Mouse (Mus musculus): Measurements from ENCODE around the gene Gramd1c.

Gene Gramd1c

DNA sequence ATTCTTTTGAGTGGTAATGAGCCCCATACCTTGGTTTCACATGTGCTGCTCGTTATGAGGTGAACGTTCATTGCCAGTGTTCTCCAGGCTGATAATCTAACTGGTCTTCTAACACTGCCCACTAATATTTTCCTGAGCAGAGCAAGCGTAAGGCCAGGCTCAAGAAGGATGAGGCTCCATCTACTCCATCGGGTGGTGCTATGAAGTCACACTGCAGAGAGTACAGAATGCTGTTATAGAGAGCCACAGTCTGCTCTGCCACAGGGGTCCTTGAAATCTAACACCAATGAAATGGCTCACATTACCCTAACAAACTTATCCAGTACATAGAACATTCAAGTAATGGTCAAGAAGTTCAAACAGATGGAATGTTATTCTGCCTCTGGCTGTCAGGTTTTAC is 105.1 kb downstream of the Gramd1c start:
- no peak for DNase-seq (ENCODE audit: low spot score in 2 of 2)

DNA sequence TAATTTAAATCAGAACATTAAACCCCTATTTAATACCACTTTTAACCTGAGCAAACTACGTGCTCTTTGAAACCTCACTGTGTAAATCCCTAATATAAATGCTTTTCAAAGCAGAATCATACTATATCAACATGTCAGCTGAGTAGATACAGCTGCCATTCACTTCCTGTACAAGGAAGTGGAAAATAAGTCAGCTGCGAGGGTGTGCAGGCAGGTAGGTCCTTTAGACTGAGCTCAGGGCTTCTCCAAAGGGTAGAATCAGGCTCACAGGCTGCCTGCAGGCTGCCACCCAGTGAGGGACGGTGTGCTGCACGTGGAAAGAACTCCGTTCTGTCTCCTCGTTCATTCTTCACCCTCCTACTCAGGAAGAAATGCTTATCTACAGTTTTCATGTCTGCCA is 108.2 kb downstream of the Gramd1c start:
- no peak for DNase-seq (ENCODE audit: low spot score in 2 of 2)

DNA sequence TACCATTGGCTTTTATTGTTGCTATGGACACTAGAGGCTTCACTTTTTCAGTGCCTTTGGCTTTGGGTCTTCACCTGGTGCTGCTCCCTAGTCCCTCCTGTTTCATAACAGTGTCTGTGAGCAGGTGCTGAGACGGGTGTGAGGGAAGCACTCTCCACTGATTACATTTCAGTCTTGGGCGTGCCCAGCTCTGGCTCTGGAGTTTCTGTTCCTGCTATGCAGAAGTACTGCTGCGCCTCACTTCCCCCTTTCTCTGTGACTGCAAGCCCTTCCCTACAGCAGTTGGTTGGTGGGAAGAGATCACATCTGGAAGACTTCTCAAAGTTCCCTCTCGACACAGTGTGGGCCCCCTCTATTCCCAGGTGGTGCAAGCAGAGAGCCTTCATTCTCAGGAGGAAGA is 111.6 kb downstream of the Gramd1c start:
- DNase-seq (ENCODE audit: low spot score in 2 of 2): no peak

DNA sequence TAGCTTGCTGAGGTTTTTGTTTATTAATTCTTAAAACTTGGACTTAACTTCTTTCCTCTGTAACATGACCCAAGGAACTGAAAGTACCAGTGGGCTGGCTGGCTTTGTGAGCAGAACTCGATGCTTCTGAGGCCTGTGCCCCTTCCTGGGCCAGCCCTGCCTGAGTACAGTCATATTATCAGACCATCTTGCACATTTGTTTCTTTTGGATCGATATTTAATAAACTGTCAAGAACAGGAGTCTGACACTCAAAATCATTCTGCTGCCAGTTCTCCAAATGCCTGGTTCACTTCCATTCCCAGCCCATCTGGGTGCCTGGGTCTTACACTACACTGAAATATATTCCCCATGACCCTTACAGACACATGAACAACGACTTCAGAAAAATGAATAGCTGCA is 117.3 kb downstream of the Gramd1c start:
- no peak for DNase-seq (ENCODE audit: low spot score in 2 of 2)

DNA sequence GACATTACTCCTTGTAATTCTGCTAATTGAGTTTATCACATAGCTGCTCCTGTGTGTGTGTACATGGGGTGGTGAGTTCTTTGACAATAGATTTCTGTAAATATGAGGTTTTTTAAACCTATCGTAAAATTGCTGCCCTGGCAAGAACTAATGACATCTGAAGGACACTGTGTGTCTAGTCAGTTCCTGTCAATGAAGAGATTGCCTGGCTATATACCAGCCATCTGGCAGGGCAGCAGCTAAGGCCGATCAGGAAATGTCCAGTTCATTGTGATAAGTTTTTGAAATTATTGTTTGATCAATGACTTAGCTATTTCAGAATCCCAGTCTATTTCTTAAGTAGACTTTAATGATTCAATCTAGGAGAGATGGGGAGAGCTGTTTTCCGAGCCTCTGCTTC is 117.8 kb downstream of the Gramd1c start:
- no peak for DNase-seq (ENCODE audit: low spot score in 2 of 2)

DNA sequence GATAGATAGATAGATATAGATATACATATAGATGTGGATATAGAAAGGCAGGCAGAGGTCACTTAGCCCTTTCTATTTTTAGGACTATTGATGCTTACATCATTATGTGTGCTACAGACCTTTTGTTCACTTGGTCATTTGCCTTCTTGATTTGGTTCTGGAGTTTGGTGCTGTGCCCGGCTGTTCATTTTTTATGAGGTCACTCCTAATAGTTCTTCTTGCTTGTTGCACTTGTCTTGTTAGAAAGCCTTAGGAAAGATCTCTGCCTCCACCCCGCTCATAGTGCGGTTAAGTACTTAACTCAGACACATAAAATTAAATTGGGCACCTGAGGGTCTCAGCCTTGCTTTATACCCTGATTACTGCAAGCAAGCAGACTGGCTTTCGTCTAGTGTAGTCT is 122.3 kb downstream of the Gramd1c start:
- no peak for DNase-seq (ENCODE audit: low spot score in 2 of 2)

DNA sequence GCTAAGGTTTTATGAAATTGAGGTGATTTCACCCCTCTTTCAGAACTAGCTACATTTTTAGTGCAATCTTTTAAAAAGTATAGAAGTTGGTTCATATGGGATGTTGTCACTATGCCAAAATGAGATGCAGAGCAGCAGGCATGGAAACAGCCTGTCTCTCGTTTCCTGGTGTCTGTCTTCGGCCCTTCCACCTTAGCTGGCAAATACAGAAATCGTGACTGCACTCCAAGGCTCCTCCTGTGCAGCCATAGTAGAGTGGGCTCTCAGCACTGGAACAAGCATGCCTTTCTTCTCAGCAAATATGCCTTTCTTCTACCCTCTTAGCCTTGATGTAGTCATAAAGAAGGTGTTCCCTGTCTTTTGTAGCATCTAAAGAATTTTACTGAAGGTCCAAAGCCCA is 127.3 kb downstream of the Gramd1c start:
- DNase-seq (ENCODE audit: low spot score in 2 of 2): no peak

DNA sequence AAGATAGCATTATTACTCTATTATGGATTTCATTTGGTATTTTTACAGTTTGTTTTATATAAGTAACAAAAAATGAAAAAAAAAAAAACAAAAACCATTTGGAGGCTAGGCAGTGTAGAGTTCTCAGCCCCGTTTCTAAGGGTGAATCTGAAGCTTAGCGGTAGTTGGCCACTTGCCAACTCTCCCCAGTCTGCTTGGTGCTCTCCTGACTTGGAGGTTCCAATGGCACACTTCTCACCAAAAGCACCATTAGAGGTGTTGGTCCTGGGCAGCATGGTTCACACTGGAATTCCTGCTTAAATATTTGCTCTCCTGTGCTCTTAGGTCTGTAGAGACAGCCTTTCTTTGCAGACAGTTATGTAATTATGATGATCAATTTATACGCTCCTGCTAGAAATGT is 127.8 kb downstream of the Gramd1c start:
- no peak for DNase-seq (ENCODE audit: low spot score in 2 of 2)

DNA sequence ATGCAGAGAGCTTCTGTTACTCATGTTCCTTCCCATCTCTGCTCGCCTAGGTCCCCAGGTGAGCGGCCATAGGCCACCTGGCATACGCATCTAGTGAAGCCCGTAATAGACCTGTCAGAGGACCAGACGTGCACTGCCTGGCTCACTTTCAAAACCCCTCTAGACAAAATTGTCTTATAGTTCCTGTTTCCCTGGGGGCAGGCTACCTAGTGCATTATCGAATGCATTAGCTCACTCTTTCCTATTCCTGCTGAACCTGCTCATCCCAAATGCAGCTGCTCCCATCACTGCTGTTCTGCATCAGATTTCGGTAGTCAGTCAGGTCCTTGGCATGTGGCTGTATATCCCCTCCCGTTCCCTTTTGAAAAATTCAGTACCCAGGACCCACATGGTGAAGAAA is 128.3 kb downstream of the Gramd1c start:
- DNase-seq (ENCODE audit: low spot score in 2 of 2): no peak

DNA sequence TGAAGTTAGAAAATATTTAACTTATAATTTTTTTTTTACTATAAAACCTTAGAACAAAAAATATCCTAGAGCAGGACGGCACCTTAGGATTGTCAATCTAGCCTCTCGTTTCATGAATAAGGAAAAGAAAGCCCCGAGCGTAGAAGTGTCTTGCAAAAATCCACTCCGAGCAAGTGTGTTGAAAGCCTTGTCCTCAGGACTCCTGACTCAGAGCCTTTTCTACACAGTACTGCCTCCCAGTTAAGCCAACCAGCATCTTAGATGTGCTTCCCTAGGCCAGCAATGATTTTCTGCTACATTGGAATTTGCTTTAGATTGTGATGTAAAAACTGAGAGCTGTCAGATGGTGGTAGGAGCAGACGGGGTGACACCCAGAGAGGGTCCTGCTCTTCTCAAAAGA is 130.1 kb downstream of the Gramd1c start:
- no peak for DNase-seq (ENCODE audit: low spot score in 2 of 2)

DNA sequence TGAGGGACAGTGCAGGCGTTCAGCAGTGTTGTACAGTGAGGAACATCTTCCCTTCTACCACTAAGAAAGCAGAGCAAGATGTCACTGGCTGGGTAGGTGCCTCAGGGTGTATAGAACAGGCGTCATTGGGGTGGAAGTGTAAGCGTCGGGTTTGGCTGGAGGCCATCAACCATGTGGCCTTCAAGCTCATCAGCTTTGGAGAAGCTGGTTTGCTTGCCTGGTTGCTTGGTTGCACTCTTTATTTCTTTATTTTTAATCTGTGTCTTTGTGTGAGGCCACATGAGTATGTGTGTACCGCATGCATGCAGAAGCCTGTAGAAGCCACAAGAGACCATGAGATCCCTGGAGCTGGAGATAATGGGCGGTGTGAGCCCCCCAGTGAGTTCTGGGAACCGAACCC is 130.8 kb downstream of the Gramd1c start:
- DNase-seq (ENCODE audit: low spot score in 2 of 2): no peak

DNA sequence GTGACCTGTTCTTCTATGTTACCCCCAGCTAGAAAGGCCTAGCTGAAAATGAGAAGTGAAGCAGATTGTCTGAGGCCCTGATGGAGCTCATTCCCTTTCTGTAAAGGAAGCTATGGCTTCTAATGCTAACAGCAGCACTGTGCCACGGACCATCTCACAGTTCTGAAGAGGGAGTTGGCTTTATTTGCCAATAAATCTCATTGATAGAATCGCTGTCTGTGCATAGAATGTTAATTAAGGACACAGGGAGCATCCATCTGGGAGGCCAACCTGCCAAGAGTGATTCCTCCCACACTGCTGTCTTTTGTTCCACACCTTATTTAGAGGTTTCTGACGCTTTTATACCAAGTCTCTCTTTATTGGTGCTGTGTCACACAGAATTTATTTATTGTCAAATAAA is 131.6 kb downstream of the Gramd1c start:
- no peak for DNase-seq (ENCODE audit: low spot score in 2 of 2)

DNA sequence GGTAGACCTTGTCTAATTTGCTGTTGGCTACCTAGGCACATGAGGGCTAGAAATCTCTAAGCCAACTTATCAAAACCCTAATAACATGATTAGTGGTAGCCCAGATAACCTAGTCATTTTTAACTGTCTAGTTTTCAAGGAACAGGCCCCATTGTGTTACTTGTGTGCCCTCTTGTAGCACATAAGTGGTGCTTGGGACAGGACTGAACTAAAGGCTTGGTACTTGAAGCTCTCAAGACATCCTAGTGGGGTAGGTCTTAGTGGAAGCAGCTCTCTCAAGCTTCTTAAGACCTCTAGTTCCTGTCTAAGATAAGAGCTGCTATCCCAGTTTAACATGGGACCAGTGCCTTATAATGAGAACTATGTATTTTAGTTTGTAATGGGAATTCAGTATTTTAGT is 132.6 kb downstream of the Gramd1c start:
- no peak for DNase-seq (ENCODE audit: low spot score in 2 of 2)
